Mouse (Mus musculus) cerebellum, adult 2 months (tissue): Measurements from ENCODE around the gene Fam3c.

Source experiments
- CTCF ChIP-seq: fragments of 200-500 bp; IDR thresholded peaks from 2 replicates; pipeline ENCODE4 v1.5.1; 2011; ENCODE audit warnings: low read depth, mild to moderate bottlenecking, control low read depth, low read length, moderate library complexity, borderline replicate concordance; ENCODE audit not compliant: insufficient read depth
- POLR2A ChIP-seq: fragments of 200-500 bp; IDR thresholded peaks from 2 replicates; pipeline ENCODE4 v1.6.1; 2011; ENCODE audit warnings: low read length, control low read depth, borderline replicate concordance; ENCODE audit not compliant: insufficient read depth

DNA sequence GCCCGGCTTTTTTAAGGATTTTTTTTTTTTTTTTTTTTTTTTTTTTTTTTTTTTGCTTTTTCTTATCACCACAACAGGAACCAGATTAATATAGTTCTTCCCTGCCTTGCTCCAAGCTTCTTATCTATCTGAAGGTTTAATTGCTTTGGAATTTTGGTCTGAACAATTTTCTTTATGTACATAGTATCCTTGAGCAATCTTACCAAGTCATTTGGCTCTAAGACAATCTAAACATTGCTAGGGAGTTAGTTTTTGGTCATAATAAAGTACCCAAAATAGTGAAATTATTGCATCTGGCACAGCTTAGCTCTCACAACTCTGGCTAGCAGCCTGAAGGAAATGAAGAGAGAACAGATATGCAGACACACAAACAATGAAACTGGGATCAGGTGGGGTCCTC lies 23.8 kb upstream of the Fam3c start:
- no peak for TF ChIP-seq POLR2A
- no peak for TF ChIP-seq CTCF
